Mouse (Mus musculus) lung, postnatal 4 days (tissue): ENCODE results near the gene Ppm1h.

ENCODE experiments used
- DNase-seq, 2 experiments: peaks; one replicate each; pipeline ENCODE4 v3.0.0; 2021

The Ppm1h gene

GRCm38 (mm10) chr10:122819808-122820207 lies 141.2 kb downstream of the Ppm1h start:
- no peak for DNase-seq

DNA sequence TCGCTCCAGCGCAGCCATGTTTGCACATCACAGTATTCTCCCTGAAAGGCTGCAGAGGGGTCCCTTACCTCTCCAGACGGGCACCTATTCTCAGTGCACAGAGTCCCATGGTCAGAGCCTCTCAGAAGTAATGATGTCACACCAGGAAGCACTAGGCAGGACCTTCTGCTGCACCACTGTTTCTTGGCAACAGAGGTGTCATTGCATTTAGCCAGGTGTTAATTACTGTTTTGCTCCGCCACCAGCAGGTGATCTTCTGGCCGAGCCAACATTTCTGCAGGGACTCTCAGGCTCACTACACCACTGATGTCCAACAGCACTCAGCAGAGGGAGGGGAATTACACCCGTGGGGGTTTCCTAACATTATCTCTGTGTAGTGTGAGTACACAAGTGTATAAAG lies 143.0 kb downstream of the Ppm1h start:
- DNase-seq = no peak

DNA sequence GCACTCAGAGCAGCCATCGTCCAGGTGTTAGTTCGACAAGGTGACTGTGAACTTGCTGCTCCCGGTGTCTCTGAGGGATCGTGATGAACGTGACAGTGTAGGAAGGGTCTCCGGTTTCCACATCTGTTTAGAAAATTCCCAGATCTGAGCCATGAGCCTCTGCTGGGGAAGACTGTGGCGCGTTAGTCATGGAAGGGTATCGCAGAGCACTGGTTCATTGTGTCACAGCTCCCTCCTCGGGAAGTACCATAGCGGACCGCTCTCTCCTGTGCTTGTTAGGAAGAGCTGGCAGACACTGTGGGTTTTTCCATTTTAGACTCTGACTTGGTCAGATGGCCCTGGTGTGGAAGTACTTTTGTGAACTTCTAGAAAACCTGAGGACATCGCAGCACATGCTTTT lies 145.1 kb downstream of the Ppm1h start:
- DNase-seq = no peak

- DNase-seq = no peak
These were observed 148.3 kb downstream of the Ppm1h start for GRCm38 (mm10) chr10:122826696-122827331.

DNA sequence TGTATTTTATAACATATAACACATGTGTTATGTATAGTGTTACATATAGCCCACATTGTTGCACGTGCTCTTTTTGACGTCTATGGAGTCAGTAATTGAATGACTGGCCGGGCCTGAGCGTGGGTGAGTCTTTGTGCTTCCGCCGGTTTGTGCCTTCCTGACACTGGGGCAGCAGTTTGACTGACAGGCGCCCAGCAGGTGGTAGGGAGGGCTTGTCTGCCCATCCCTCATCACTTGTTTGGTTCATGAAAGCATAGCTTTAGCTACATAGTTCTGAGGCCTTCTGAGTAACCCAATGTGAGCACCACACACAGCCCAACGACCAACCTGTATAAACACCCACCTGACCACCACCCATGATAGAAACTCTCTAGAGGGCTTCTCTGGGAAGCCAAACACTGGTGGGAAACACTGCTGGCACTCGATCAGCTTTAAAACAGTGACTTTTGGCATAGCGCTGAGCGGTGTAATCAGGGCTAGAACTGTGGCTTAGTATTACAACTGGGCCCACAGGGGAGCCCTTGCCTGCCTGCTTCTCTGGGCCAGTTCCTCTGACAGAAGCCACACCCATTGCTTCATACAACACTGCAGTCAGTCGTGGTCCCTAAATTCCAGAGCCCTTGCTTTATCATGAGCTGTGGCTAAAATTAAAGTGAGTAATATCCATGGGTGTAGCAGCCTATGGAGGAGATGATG lies 149.3 kb downstream of the Ppm1h start:
- no peak for DNase-seq

DNA sequence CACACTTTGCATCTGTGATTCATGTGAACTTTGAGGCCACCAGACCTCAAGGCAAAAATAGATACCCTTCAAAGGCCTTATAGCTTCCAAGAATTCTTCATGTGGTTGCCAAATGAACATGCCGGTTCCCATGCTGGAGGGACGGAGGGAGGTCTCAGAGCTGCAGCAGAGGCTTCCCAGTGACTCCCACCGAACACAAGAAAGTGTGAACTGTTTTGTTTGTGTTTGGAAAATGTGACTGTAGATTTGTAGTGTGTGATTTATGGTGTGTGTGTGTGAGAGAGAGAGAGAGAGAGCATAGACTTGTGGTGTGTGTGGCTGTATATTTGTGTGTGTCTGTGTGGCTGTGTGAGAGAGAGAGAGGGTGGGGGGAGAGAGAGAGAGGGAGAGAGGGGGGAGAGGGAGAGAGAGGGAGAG lies 151.2 kb downstream of the Ppm1h start:
- peak; percentile 8 to 56 for DNase-seq

DNA sequence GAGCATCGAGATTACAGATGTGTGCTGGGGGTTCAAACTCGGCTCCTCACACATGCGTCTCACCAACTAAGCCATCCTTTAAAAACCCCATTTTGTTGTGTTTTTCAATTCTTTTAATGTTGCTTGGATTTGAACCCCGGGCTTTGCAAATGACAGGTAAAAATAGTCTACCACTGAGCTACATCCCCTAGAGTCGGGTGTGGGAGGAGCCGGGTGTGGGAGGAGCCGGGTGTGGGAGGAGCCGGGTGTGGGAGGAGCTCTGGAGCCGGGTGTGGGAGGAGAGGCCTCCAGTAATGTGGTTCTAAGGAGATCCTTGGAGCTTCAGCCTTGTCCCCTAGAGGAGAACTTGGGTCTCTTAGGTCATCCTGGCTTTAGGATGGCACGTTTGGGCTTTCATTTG lies 152.1 kb downstream of the Ppm1h start:
- DNase-seq = no peak

- no peak for DNase-seq
These were observed 163.5 kb downstream of the Ppm1h start for GRCm38 (mm10) chr10:122842014-122842413.

DNA sequence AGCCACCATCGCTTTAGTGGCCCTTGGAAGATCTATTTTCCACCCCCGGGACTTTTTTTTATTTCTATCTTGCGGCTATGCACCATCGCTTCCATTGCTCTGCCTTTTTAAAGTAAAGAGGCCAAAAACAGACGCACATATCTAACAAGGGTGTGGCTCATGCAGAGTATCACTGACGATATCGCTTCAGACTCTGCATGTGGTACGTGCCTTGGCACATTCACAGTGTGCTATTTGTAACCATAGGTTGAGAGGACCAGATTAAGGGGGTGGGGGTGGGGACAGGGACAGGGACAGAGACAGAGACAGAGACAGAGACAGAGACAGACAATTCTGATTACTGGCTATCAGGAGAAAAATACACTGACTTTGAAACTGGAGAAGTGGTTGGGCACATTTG lies 164.4 kb downstream of the Ppm1h start:
- DNase-seq = no peak

GRCm38 (mm10) chr10:122845471-122845870 lies 166.9 kb downstream of the Ppm1h start:
- DNase-seq = no peak

DNA sequence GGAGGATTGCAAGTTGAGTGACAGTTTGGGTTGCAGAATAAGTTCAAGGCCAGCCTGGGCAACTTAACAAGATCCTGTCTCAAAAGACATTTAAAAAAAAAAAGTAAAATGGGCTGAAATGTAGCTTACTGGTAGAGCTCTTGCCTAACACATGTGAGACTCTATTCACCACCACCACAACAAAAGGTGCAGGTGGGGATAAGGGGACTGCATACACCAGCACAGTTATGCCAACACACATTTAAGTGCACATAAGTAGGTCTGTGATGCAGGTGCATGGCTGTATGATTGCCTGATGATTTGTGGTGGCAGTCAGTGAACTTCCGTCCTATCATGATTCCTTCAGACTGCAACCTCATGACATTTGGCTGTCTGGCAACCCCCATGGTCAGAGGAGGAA lies 167.9 kb downstream of the Ppm1h start:
- DNase-seq = no peak

DNA sequence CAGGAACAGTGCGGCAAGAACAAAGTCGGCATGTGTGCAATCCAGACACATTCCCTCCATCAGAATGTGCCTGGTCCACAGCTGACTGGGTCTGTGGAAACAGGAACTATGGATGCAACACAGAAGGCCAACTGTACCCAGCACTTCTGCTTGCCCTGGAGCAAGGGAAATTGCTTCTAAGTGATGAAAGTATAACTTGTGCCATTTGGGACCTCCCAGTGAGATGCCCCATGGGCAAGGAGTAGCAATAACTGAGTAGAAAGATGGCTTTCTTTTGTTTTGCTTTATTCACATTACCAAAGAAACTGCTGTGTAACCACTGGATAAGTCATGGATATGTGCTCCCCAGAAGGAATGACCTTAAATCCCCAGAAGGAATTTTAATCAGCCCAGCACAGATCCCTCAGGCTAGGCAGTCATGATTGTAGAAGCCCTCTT lies 169.5 kb downstream of the Ppm1h start:
- DNase-seq = no peak

DNA sequence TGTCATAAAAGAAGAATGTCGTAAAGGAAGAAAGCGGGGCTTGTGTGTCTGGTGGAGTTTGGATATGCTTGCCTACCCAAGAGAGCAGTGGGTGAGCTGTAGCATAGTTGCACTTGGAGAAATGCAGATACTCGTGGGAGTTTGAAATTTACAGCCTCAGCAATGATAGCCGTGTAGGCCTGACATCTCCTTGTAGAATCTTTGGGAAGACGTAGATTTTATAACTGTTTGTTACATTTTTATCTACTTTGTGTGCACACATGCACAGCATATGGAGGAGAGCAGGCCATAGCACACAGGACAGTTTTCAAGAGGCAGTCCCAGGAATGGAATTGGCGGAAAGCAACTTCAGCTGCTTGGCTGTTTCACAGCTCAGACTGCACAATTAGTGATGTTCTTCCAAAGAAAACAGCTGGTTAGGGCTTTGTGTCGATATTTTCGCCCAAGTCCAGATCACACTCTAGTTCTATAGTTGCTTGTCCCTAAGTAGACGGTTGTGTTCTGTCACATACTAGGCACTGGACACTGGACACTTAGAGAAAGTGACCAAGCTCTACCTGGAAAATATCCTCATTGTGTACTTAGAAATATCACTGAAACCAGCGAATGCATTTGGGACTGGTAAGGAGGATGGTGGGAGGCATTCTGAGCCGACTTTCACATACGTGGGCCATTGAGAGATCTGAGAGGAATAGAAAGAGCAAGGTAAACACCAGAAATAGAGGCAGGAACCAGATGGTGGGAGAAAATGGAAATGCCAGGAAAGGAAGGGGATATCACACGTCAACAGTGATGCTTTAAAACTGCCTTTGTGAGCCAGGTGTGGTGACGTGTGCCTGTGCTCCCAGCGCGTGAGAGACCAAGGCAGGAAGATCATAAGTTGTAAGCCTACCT lies 173.0 kb downstream of the Ppm1h start:
- DNase-seq = no peak

- no peak for DNase-seq
These were observed 176.0 kb downstream of the Ppm1h start for GRCm38 (mm10) chr10:122854571-122854970.

DNA sequence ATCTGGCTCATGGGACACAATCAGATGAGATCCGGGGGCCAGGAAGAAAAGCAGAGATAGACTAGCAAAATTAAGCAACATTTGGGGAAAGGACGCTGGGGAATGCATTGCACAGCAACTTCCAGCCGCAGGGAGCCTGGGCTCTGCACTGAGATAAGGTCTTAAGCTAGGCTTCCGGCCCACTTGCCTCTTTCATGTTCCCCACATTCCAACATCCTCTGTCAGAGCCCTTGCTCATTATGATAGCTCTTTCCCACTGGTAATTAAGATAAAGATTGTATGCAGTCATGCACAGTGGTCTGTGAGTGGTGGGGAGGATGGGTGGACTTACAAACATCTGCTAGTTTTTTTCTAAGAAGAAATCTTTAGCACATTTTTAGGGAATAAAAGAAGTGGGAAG lies 176.6 kb downstream of the Ppm1h start:
- no peak for DNase-seq

- no peak for DNase-seq
These were observed 177.6 kb downstream of the Ppm1h start for GRCm38 (mm10) chr10:122856040-122856764.

DNA sequence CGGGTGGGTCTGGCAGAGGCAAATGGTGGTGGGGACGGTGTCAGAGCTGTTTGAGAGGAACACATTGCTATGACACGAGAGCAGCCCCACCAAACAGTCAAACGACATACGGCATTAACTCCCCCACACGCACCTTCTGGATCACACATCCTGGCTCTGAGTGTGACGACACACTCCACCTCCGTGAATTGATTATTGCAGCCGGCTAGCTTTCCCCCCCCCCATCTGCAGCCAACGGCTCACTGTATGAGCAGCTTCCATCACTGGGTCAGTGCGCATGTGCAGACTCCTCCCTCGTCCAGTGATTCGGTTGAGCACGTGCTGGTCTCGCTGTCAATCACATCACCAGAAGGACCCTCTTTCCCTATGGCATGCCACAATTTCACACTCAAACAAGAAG lies 178.6 kb downstream of the Ppm1h start:
- no peak for DNase-seq

- DNase-seq = peak; percentile 30 to 67
These were observed 180.5 kb downstream of the Ppm1h start for GRCm38 (mm10) chr10:122858904-122859641.

DNA sequence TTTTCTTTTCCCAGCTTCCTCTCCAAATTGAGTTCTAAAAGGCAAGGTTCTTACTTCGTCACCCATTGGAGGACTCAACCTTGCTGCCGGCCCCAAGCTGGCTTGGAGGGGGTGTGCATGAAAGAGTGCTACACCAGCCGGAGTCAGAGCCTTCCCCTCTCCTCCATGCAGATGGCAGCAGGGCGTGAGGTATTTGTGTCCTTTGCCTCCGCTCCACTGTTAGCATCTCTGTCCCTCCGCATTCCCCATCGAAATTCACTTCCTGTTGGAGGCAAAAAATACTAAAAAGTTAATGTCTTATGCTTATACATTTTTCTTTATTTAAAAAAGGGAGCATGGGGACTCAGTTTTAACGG lies 181.1 kb downstream of the Ppm1h start:
- DNase-seq = no peak

- no peak for DNase-seq
These were observed 181.5 kb downstream of the Ppm1h start for GRCm38 (mm10) chr10:122860076-122860475.

DNA sequence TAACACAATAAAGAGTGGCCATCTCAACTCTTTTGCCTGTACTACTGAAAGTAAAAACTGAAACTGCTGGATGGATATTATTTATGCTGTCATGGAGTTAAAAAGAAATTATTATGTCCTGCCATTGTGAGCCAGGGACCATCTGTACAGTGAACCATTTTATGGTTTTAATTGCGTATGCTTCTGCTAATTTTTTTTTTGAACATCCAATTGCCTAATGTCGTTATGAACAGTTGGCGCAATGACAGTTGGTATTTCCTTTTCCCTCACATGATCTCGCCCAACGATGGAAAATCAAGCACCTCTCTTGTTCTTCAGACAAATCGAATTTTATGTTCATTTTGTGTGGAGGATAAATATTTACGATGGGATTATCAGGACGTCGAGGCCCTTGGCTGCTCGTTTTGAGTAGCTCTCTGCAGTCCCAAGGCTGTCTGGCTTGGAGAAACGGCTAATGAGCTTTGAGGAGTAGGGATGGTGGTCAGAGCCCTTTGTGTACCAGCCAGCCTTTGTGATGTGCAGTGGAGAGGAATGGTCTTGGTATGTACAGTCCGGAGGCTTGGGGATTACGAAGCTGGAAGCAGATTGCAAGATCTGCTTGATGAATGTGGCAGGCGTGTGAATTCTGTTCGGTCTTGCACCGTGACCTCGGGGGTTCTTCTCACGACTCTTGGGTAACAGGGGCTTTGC lies 183.3 kb downstream of the Ppm1h start:
- no peak for DNase-seq
